Mouse (Mus musculus) MEL (cell line): ENCODE measurements around the gene Ddx59. TPM values are rescaled to one million over a fixed set of nuclear protein-coding genes. Genes with fewer than 3 reads are reported as not detected.

ENCODE experiments used
- DNase-seq: peaks from one replicate; pipeline ENCODE4 v3.0.0; 2011; ENCODE audit warnings: low read depth, low spot score
- H3K27ac ChIP-seq: 2 replicates; pipeline ENCODE4 v1.5.1; 2012; ENCODE audit warnings: low read depth, mild to moderate bottlenecking, control low read depth, low read length, moderate library complexity; ENCODE audit not compliant: control insufficient read depth
- H3K27me3 ChIP-seq, 2 experiments: fragments of 150-350 bp in 1 of 2; sonication (generic) in 1 of 2; 2 replicates each; pipeline ENCODE4 v1.6.1; 2012; ENCODE audit warnings: low read length in 2 of 2, mild to moderate bottlenecking in 2 of 2, improper control_type of control experiment in 1 of 2, moderate library complexity in 1 of 2; ENCODE audit not compliant: insufficient read depth in 2 of 2, control insufficient read depth in 1 of 2
- H3K36me3 ChIP-seq, 2 experiments: 2 replicates each; pipeline ENCODE4 v1.6.1; 2012 to 2014; ENCODE audit warnings: low read length in 2 of 2, improper control_type of control experiment in 1 of 2, inconsistent platforms in 1 of 2, mild to moderate bottlenecking in 1 of 2; ENCODE audit not compliant: insufficient read depth in 2 of 2, control insufficient read depth in 1 of 2
- H3K4me1 ChIP-seq, 2 experiments: fragments of 150-350 bp in 1 of 2; sonication (generic) in 1 of 2; 2 replicates each; pipeline ENCODE4 v1.6.1; 2012; ENCODE audit warnings: low read length in 2 of 2, improper control_type of control experiment in 1 of 2, mild to moderate bottlenecking in 1 of 2; ENCODE audit not compliant: insufficient read depth in 2 of 2, control insufficient read depth in 1 of 2
- H3K4me3 ChIP-seq, 2 experiments: fragments of 150-350 bp in 1 of 2; sonication (generic) in 1 of 2; 2 replicates each; pipeline ENCODE4 v1.5.1; 2012; ENCODE audit warnings: low read depth in 2 of 2, low read length in 2 of 2, mild to moderate bottlenecking in 2 of 2, moderate library complexity in 2 of 2, control low read depth in 1 of 2, improper control_type of control experiment in 1 of 2; ENCODE audit not compliant: control insufficient read depth in 1 of 2, insufficient read depth in 1 of 2
- H3K79me2 ChIP-seq: 2 replicates; pipeline ENCODE4 v1.6.1; 2012; ENCODE audit warnings: mild to moderate bottlenecking, low read length, moderate library complexity; ENCODE audit not compliant: control insufficient read depth, poor library complexity, insufficient read depth
- H3K9ac ChIP-seq: 2 replicates; pipeline ENCODE4 v1.6.1; 2012; ENCODE audit warnings: low read depth, mild to moderate bottlenecking, control low read depth, low read length, moderate library complexity; ENCODE audit not compliant: control insufficient read depth, poor library complexity, severe bottlenecking
- H3K9me3 ChIP-seq: fragments of 150-350 bp; sonication (generic); replicated peaks from 2 replicates; pipeline ENCODE4 v1.6.1; 2012; ENCODE audit warnings: mild to moderate bottlenecking, low read length, improper control_type of control experiment, moderate library complexity; ENCODE audit not compliant: insufficient read depth
- BHLHE40 ChIP-seq: IDR thresholded peaks from 2 replicates; pipeline ENCODE4 v1.6.1; 2012; ENCODE audit warnings: low read depth, mild to moderate bottlenecking, inconsistent platforms, low read length, improper control_type of control experiment, borderline replicate concordance
- CHD1 ChIP-seq: IDR thresholded peaks from 2 replicates; pipeline ENCODE4 v1.6.1; 2012; ENCODE audit warnings: low read depth, mild to moderate bottlenecking, inconsistent platforms, low read length, improper control_type of control experiment
- CHD2 ChIP-seq: IDR thresholded peaks from 2 replicates; pipeline ENCODE4 v1.6.1; 2011; ENCODE audit warnings: low read length, improper control_type of control experiment
- CTCF ChIP-seq, 3 experiments: IDR thresholded peaks in 2 of 3; conservative IDR thresholded peaks in 1 of 3; 2 replicates each; pipeline ENCODE4 v1.5.1; 2011 to 2012; ENCODE audit warnings: low read length in 3 of 3, low read depth in 2 of 3, mild to moderate bottlenecking in 2 of 3, improper control_type of control experiment in 1 of 3, inconsistent platforms in 1 of 3, mixed read lengths in 1 of 3, moderate library complexity in 1 of 3; ENCODE audit not compliant: control insufficient read depth in 1 of 3, insufficient read depth in 1 of 3, poor library complexity in 1 of 3, severe bottlenecking in 1 of 3
- EP300 ChIP-seq, 2 experiments: IDR thresholded peaks; 2 replicates each; pipeline ENCODE4 v1.6.1; 2011; ENCODE audit warnings: improper control_type of control experiment in 2 of 2, low read length in 2 of 2, low read depth in 1 of 2, mild to moderate bottlenecking in 1 of 2
- ETS1 ChIP-seq: IDR thresholded peaks from 2 replicates; pipeline ENCODE4 v1.6.1; 2012; ENCODE audit warnings: low read depth, mild to moderate bottlenecking, inconsistent platforms, low read length, improper control_type of control experiment, moderate library complexity
- GABPA ChIP-seq: IDR thresholded peaks from 2 replicates; pipeline ENCODE4 v1.6.1; 2012; ENCODE audit warnings: low read depth, mild to moderate bottlenecking, inconsistent platforms, low read length, improper control_type of control experiment, moderate library complexity
- GATA1 ChIP-seq: IDR thresholded peaks from 2 replicates; pipeline ENCODE4 v1.6.1; 2011; ENCODE audit warnings: low read depth, low read length, improper control_type of control experiment
- JUND ChIP-seq: IDR thresholded peaks from 2 replicates; pipeline ENCODE4 v1.6.1; 2011; ENCODE audit warnings: low read depth, mild to moderate bottlenecking, improper control_type of control experiment, low read length
- MAFK ChIP-seq: IDR thresholded peaks from 2 replicates; pipeline ENCODE4 v1.6.1; 2011; ENCODE audit warnings: low read depth, mild to moderate bottlenecking, low read length, improper control_type of control experiment, borderline replicate concordance
- MAX ChIP-seq: IDR thresholded peaks from 2 replicates; pipeline ENCODE4 v1.6.1; 2011; ENCODE audit warnings: low read length, improper control_type of control experiment
- MXI1 ChIP-seq: IDR thresholded peaks from 2 replicates; pipeline ENCODE4 v1.6.1; 2011; ENCODE audit warnings: mild to moderate bottlenecking, low read depth, low read length, improper control_type of control experiment
- NELFE ChIP-seq: IDR thresholded peaks from 2 replicates; pipeline ENCODE4 v1.6.1; 2011; ENCODE audit warnings: low read depth, low read length, improper control_type of control experiment
- POLR2A ChIP-seq, 2 experiments: IDR thresholded peaks; 2 replicates each; pipeline ENCODE4 v1.6.1; 2011 to 2012; ENCODE audit warnings: low read length in 2 of 2, mild to moderate bottlenecking in 2 of 2, control low read depth in 1 of 2, improper control_type of control experiment in 1 of 2, low read depth in 1 of 2, moderate library complexity in 1 of 2; ENCODE audit not compliant: control insufficient read depth in 1 of 2, insufficient read depth in 1 of 2, poor library complexity in 1 of 2
- POLR2AphosphoS2 ChIP-seq: IDR thresholded peaks from 2 replicates; pipeline ENCODE4 v1.6.1; 2011; ENCODE audit warnings: low read length, improper control_type of control experiment
- RAD21 ChIP-seq: IDR thresholded peaks from 2 replicates; pipeline ENCODE4 v1.6.1; 2011; ENCODE audit warnings: mild to moderate bottlenecking, low read depth, low read length, improper control_type of control experiment
- SIN3A ChIP-seq: IDR thresholded peaks from 2 replicates; pipeline ENCODE4 v1.6.1; 2012; ENCODE audit warnings: low read length, improper control_type of control experiment, inconsistent platforms
- SMC3 ChIP-seq: IDR thresholded peaks from 2 replicates; pipeline ENCODE4 v1.6.1; 2011; ENCODE audit warnings: low read depth, low read length, improper control_type of control experiment
- TAL1 ChIP-seq: IDR thresholded peaks from 2 replicates; pipeline ENCODE4 v1.6.1; 2012; ENCODE audit warnings: mild to moderate bottlenecking, inconsistent platforms, low read length, moderate library complexity, mixed read lengths
- TCF12 ChIP-seq: IDR thresholded peaks from 2 replicates; pipeline ENCODE4 v1.6.1; 2014; ENCODE audit warnings: low read depth, mild to moderate bottlenecking, inconsistent platforms, low read length, improper control_type of control experiment, moderate library complexity
- UBTF ChIP-seq: IDR thresholded peaks from 2 replicates; pipeline ENCODE4 v1.6.1; 2012; ENCODE audit warnings: low read depth, mild to moderate bottlenecking, inconsistent platforms, low read length, improper control_type of control experiment, moderate library complexity, borderline replicate concordance; ENCODE audit not compliant: insufficient read depth
- USF2 ChIP-seq, 2 experiments: IDR thresholded peaks; 2 replicates each; pipeline ENCODE4 v1.6.1; 2011 to 2012; ENCODE audit warnings: improper control_type of control experiment in 2 of 2, low read length in 2 of 2, borderline replicate concordance in 1 of 2, inconsistent platforms in 1 of 2, low read depth in 1 of 2, mild to moderate bottlenecking in 1 of 2; ENCODE audit not compliant: insufficient read depth in 1 of 2
- polyA plus RNA-seq, 2 experiments: library from polyadenylated mRNA; stranded (reverse) in 1 of 2; unstranded in 1 of 2; fragments of >175 nt in 1 of 2; fragments of >200 nt in 1 of 2; gene quantifications; 2 replicates each; pipeline versions ENCODE4 v1.2.1 to v1.2.4; 2012; ENCODE audit warnings: low replicate concordance in 2 of 2, low read depth in 1 of 2; ENCODE audit not compliant: insufficient read length in 2 of 2, insufficient read depth in 1 of 2, missing spikeins in 1 of 2
- total RNA-seq: library from RNA; depleted of rRNA; stranded (reverse); fragments of 300-350 nt; gene quantifications from 2 replicates; pipeline ENCODE4 v1.2.3, GENCODE M21; 2012

The Ddx59 gene
- total and polyA plus RNA-seq, 3 experiments: 6.0 to 6.9 TPM; not detected in 1

DNA sequence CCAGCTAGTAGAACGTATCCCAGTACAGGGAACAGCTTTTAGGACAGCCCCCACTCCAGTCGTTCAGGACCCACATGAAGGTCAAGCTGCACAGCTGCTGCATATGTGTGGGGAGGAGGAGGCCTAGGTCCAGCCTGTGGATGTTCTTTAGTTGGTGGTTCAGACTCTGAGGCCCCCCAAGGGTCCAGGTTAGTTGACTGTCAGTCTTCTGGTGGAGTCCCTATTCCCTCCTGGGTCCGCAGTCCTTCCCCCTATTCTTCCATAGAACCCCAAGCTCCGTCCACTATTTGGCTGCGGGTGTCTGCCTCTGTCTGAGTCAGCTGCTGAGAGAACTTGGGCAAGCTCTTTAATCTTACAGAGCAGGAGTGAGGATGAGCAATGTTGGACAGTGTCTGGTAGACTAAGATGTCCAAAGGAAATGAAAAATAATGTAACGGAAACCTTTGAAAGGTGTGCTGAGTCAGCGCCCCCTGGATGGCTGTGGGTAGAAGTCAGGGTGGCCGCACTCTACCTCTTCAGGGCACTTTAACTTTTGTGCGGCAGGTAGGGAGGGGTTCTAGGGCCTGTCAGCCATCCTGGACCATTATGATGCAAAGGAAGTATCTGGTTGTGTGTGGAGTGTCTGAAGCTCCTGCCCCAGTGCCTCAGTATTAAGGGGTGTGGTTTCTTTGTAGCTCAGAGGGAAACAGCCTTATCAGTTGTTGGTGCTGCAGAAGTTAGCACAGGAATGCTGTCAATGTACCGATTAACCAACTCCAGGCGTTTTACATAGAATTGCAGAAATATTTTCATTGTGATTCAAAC is 12.3 kb downstream of the Ddx59 start:
- peak; percentile 81 for DNase-seq
- Histone ChIP-seq H3K4me3 (peak overlapping the region in 1 of 2 experiments; percentile 18; a peak in 2 of 4 replicates), H3K27me3 (no peaks in the 10 kb centered on the region), H3K36me3 (peaks cover 0 to 10% of the 10 kb centered on the region in 2 experiments; a peak in 2 of 4 replicates), H3K27ac (peak overlapping the region; percentile 16), H3K4me1 (peaks cover 6 to 23% of the 10 kb centered on the region in 2 experiments), H3K9me3 (no peaks in the 10 kb centered on the region), H3K9ac (no peak overlapping the region), H3K79me2 (no peaks in the 10 kb centered on the region)
- TF ChIP-seq CHD1: no peak
- no peak for TF ChIP-seq POLR2AphosphoS2
- peak; percentile 81 for TF ChIP-seq GATA1
- TF ChIP-seq NELFE: no peak
- TF ChIP-seq ETS1: peak; percentile 89
- peak; percentile 59 to 64; a peak in 3 of 4 replicates for TF ChIP-seq EP300 (IDR thresholded peaks at IDR 0.05; ENCODE audit: low read depth in 1 of 2, low read length in 2 of 2)
- TF ChIP-seq JUND: no peak
- no peak for TF ChIP-seq MXI1
- no peak for TF ChIP-seq GABPA
- TF ChIP-seq SIN3A: peak; percentile 75
- no peak for TF ChIP-seq BHLHE40
- TF ChIP-seq CTCF (IDR thresholded peaks at IDR 0.05 in 2 of 3, conservative IDR thresholded peaks at IDR 0.05 in 1 of 3; ENCODE audit: control insufficient read depth in 1 of 3, insufficient read depth in 1 of 3, low read depth in 2 of 3, low read length in 3 of 3, poor library complexity in 1 of 3, severe bottlenecking in 1 of 3): no peak; a peak in 1 of 6 replicates
- TF ChIP-seq MAFK: peak; percentile 88
- TF ChIP-seq TAL1: peak; percentile 74
- TF ChIP-seq TCF12: peak; percentile 69

GRCm38 (mm10) chr1:136428981-136429380 is 13.9 kb downstream of the Ddx59 start:
- DNase-seq: no peak
- Histone ChIP-seq H3K79me2 (no peaks in the 10 kb centered on the region), H3K9me3 (no peaks in the 10 kb centered on the region), H3K9ac (no peak overlapping the region), H3K27me3 (no peaks in the 10 kb centered on the region), H3K36me3 (peaks cover 0 to 10% of the 10 kb centered on the region in 2 experiments; a peak in 3 of 4 replicates), H3K4me1 (peaks cover 6 to 23% of the 10 kb centered on the region in 2 experiments), H3K27ac (no peak overlapping the region), H3K4me3 (no peak overlapping the region)
- TF ChIP-seq CHD2 (no peak), MAFK (no peak), CTCF (IDR thresholded peaks at IDR 0.05 in 2 of 3, conservative IDR thresholded peaks at IDR 0.05 in 1 of 3; ENCODE audit: control insufficient read depth in 1 of 3, insufficient read depth in 1 of 3, low read depth in 2 of 3, low read length in 3 of 3, poor library complexity in 1 of 3, severe bottlenecking in 1 of 3) (no peak), MXI1 (no peak), MAX (no peak), UBTF (no peak), POLR2A (IDR thresholded peaks at IDR 0.05; ENCODE audit: control insufficient read depth in 1 of 2, insufficient read depth in 1 of 2, low read depth in 1 of 2, low read length in 2 of 2, poor library complexity in 1 of 2) (no peak), POLR2AphosphoS2 (no peak), USF2 (IDR thresholded peaks at IDR 0.05; ENCODE audit: borderline replicate concordance in 1 of 2, insufficient read depth in 1 of 2, low read depth in 1 of 2, low read length in 2 of 2) (no peak), ETS1 (no peak), RAD21 (no peak), SMC3 (no peak), BHLHE40 (no peak)
